Mouse (Mus musculus) kidney, embryonic 16.5 days (tissue): Measurements from ENCODE around the gene Scn5a. TPM values are rescaled to one million over a fixed set of nuclear protein-coding genes. Genes with fewer than 3 reads are reported as not detected.

Source experiments
- ATAC-seq: fragments of 200-750 bp; cut with Nextera tagmentation; 2 replicates; pipeline ENCODE4 v1.8.0; 2017; ENCODE audit warnings: moderate TSS enrichment; ENCODE audit not compliant: low FRiP score, low TSS enrichment
- H3K27ac ChIP-seq: fragments of 300-500 bp; sonication (generic); 2 replicates; pipeline ENCODE4 v1.5.1; 2014; ENCODE audit warnings: low read length
- H3K27me3 ChIP-seq: fragments of 300-500 bp; sonication (generic); 2 replicates; pipeline ENCODE4 v1.6.1; 2014; ENCODE audit warnings: low read length, control low read depth, mixed read lengths; ENCODE audit not compliant: insufficient read depth
- H3K36me3 ChIP-seq: fragments of 300-500 bp; sonication (generic); 2 replicates; pipeline ENCODE4 v1.6.1; 2014; ENCODE audit warnings: low read length, control low read depth, mixed read lengths; ENCODE audit not compliant: insufficient read depth
- H3K4me1 ChIP-seq: fragments of 300-500 bp; sonication (generic); 2 replicates; pipeline ENCODE4 v1.6.1; 2014; ENCODE audit warnings: low read length, control low read depth, mixed read lengths; ENCODE audit not compliant: insufficient read depth
- H3K4me2 ChIP-seq: fragments of 300-500 bp; sonication (generic); replicated peaks from 2 replicates; pipeline ENCODE4 v1.6.1; 2014; ENCODE audit warnings: low read depth, low read length
- H3K4me3 ChIP-seq: fragments of 300-500 bp; sonication (generic); 2 replicates; pipeline ENCODE4 v1.5.1; 2014; ENCODE audit warnings: mild to moderate bottlenecking, low read length
- H3K9ac ChIP-seq: fragments of 300-500 bp; sonication (generic); replicated peaks from 2 replicates; pipeline ENCODE4 v1.6.1; 2014; ENCODE audit warnings: low read length
- H3K9me3 ChIP-seq: fragments of 300-500 bp; sonication (generic); 2 replicates; pipeline ENCODE4 v1.6.1; 2016; ENCODE audit warnings: low read length, control low read depth
- WGBS: fragments of 180-500 bp; shearing (Covaris S2); extraction: QIAGEN DNeasy Blood & Tissue Kit; methylation state at CpG from one replicate; pipeline ENCODE4 v1.1.7; 2014; 5-methylcytosine and 5-hydroxymethylcytosine counted together
- polyA plus RNA-seq: library from polyadenylated mRNA; unstranded; fragments of >200 nt; fragmentation: Nextera tagmentation; extraction: Ambion mirVana; gene quantifications from 2 replicates; pipeline ENCODE4 v1.2.1, GENCODE M21; 2015

Scn5a gene
- polyA plus RNA-seq, 1 experiment from 2014 or later = 0.25 TPM

DNA sequence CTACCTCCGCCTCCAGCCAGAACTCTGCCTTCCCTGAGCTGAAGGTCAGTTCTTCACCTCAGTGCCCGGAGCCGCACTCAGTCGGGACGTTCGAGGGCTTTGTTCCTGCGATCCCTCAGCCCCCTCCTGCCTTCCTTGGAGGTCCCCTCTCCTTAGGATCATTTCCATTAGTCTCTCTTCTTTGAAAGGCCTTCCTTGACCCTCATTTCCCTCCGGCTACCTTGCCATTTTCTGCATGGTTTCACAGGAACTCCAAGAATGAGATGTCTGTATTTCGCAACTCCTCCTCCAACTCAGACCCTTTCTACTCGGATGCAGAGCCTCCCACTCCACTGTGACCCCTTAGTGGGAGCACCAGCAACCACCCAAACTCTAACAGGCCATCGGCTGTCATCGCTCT lies 31.3 kb downstream of the Scn5a start:
- Histone ChIP-seq H3K27ac (peak overlapping the region; percentile 65; the same call in 1 of the 2 replicates), H3K4me1 (peaks cover 9% of the 10 kb centered on the region; the same call in 1 of the 2 replicates), H3K9me3 (no peaks in the 10 kb centered on the region), H3K4me2 (no peak overlapping the region), H3K4me3 (no peak overlapping the region), H3K36me3 (no peaks in the 10 kb centered on the region), H3K9ac (0 out of 2 replicates have a peak overlapping the region, but pooled peaks have one; percentile 34), H3K27me3 (no peaks in the 10 kb centered on the region)
- peak; percentile 66; the same call in 1 of the 2 replicates for ATAC-seq
- 32% methylated on average over 12 of the region's 12 CpGs for WGBS

GRCm38 (mm10) chr9:119547128-119547527 lies 31.7 kb downstream of the Scn5a start:
- Histone ChIP-seq H3K36me3 (no peaks in the 10 kb centered on the region), H3K27me3 (no peaks in the 10 kb centered on the region), H3K4me1 (peaks cover 9% of the 10 kb centered on the region; the same call in 1 of the 2 replicates), H3K4me2 (no peak overlapping the region), H3K4me3 (no peak overlapping the region), H3K27ac (peak overlapping the region; percentile 65; the same call in 1 of the 2 replicates), H3K9me3 (no peaks in the 10 kb centered on the region), H3K9ac (0 out of 2 replicates have a peak overlapping the region, but pooled peaks have one; percentile 34)
- 46% methylated on average over 8 of the region's 8 CpGs for WGBS
- ATAC-seq = no peak

DNA sequence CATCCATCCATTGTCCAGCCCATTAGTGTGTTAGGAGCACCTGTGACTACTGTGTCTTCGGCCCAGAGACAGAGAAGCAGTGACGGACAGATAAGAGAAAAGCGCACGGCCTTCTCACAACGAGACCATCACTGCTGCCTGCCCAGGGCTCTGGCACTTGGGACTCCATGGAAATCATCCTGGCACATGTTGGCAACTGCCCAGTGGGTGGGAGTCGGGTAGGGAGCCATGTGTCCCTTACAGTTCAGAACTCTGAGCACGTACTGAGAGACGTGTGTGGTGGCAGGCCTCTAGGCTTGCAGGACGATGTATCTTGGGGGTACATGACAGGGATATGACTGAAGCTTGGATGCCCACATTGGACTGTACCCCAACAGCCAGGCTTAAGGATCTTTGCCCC lies 38.1 kb downstream of the Scn5a start:
- Histone ChIP-seq H3K27me3 (no peaks in the 10 kb centered on the region), H3K9me3 (no peaks in the 10 kb centered on the region), H3K4me1 (no peaks in the 10 kb centered on the region), H3K4me3 (no peak overlapping the region), H3K4me2 (no peak overlapping the region), H3K27ac (no peak overlapping the region), H3K36me3 (no peaks in the 10 kb centered on the region), H3K9ac (no peak overlapping the region)
- WGBS = 86% methylated on average over 9 of the region's 9 CpGs
- ATAC-seq = no peak

GRCm38 (mm10) chr9:119537823-119538222 lies 41.0 kb downstream of the Scn5a start:
- H3K27me3 ChIP-seq = no peaks in the 10 kb centered on the region
- H3K4me3 ChIP-seq = no peak overlapping the region
- no peaks in the 10 kb centered on the region for H3K36me3 ChIP-seq
- no peak overlapping the region for H3K4me2 ChIP-seq
- no peaks in the 10 kb centered on the region for H3K9me3 ChIP-seq
- WGBS = 80% methylated on average over 4 of the region's 4 CpGs
- no peaks in the 10 kb centered on the region for H3K4me1 ChIP-seq
- H3K27ac ChIP-seq = no peak overlapping the region
- no peak for ATAC-seq
- H3K9ac ChIP-seq = no peak overlapping the region

- Histone ChIP-seq H3K9ac (no peak overlapping the region), H3K9me3 (no peaks in the 10 kb centered on the region), H3K4me3 (no peak overlapping the region), H3K4me2 (no peak overlapping the region), H3K4me1 (no peaks in the 10 kb centered on the region), H3K27me3 (no peaks in the 10 kb centered on the region), H3K36me3 (no peaks in the 10 kb centered on the region), H3K27ac (no peak overlapping the region)
- ATAC-seq = no peak
- whole genome bisulfite sequencing = 39% methylated on average over 10 of the region's 10 CpGs
These were observed 47.0 kb downstream of the Scn5a start for GRCm38 (mm10) chr9:119531684-119532417.

DNA sequence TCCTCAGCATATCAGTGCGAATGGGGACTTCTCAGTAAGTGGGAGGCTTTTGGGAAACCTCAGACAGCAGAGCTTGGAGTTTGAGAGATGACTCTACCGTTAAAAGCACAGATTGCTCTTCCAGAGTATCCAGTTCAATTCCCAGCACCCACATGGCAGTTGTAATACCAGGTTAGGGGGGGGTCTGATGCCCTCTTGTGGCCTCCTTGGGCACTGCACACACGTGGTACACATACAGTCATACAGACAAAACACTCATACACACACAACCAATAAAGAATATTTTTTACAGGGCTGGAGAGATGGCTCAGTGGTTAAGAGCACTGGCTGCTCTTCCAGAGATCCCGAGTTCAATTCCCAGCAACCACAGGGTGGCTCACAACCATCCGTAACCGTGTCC lies 54.3 kb downstream of the Scn5a start:
- H3K4me2 ChIP-seq = no peak overlapping the region
- H3K36me3 ChIP-seq = no peaks in the 10 kb centered on the region
- H3K4me1 ChIP-seq = no peaks in the 10 kb centered on the region
- H3K9ac ChIP-seq = no peak overlapping the region
- H3K27me3 ChIP-seq = no peaks in the 10 kb centered on the region
- no peak overlapping the region for H3K27ac ChIP-seq
- peaks cover 5% of the 10 kb centered on the region; the same call in 1 of the 2 replicates for H3K9me3 ChIP-seq
- 90% methylated on average over 6 of the region's 6 CpGs for WGBS
- no peak for ATAC-seq
- H3K4me3 ChIP-seq = no peak overlapping the region

DNA sequence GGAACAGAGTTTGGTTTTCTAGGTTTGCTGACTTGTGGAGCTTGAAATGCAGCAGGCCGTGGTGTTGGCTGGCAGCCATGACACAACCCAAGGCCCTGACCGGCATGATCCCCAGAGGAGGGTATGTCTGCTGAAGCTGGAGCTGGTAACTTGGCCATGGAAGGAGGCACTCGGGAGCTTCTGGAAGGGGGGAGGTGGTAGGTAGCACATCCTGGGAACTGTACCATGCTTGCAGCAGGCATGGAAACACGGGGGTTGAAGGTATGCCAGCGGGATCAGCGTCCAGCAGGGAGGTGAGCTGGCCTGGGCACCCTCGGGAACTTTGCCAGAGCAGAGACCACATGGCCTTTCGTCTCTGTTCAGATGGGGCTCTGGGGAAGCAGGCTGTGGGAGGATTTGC lies 55.5 kb downstream of the Scn5a start:
- Histone ChIP-seq H3K27me3 (no peaks in the 10 kb centered on the region), H3K4me2 (no peak overlapping the region), H3K36me3 (no peaks in the 10 kb centered on the region), H3K4me1 (no peaks in the 10 kb centered on the region), H3K9me3 (peaks cover 5% of the 10 kb centered on the region; the same call in 1 of the 2 replicates), H3K9ac (no peak overlapping the region), H3K4me3 (no peak overlapping the region), H3K27ac (no peak overlapping the region)
- 74% methylated on average over 8 of the region's 8 CpGs for WGBS
- ATAC-seq = no peak

DNA sequence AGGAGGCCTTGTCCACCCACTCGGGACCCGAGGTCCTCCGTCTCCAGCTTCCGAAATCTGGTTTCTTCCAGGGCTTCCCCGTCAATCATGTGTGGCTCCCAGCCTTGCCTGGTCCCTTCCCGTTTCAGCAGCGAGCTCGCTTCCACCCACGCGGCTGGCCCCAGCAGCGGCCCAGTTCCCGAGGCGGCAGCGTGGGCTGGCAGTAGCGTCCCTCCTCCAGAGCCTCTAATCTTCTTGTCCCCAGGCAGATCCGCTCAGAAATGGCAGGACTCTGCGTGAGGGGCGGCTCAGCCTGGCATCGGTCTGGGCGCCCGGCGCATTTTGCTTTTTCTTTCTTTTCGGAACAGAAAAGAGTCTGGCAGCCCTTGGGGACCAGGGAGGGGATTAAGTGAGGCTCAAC lies 59.7 kb downstream of the Scn5a start:
- Histone ChIP-seq H3K9ac (peak overlapping the region; percentile 25; the same call in 1 of the 2 replicates), H3K9me3 (no peaks in the 10 kb centered on the region), H3K36me3 (no peaks in the 10 kb centered on the region), H3K27me3 (no peaks in the 10 kb centered on the region), H3K4me3 (no peak overlapping the region), H3K4me2 (no peak overlapping the region), H3K27ac (no peak overlapping the region), H3K4me1 (0 out of 2 replicates have a peak, but pooled peaks cover 3% of the 10 kb centered on the region)
- WGBS = 43% methylated on average over 23 of the region's 23 CpGs
- ATAC-seq = no peak

DNA sequence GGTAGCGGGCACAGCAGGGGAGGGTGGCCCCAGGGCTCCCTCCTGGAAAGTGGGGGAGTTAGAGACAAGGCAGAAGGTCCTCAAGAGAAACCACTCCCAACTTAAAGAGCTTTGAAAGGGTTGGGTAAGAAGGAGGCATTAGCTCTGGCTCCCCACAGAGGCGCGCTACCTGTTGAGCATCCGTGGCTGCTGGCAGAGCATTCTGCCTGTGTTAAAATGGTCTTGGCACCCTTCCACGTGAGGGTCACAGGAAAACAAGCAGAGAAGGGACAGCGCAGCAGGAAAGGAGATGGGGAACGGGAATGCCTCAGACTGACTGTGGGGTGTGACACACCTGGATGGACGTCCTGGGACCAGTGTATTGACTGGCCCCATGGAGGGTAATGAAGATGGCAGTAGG lies 60.6 kb downstream of the Scn5a start:
- H3K4me2 ChIP-seq = no peak overlapping the region
- 0 out of 2 replicates have a peak, but pooled peaks cover 3% of the 10 kb centered on the region for H3K4me1 ChIP-seq
- H3K4me3 ChIP-seq = no peak overlapping the region
- no peaks in the 10 kb centered on the region for H3K36me3 ChIP-seq
- no peak overlapping the region for H3K9ac ChIP-seq
- H3K27me3 ChIP-seq = no peaks in the 10 kb centered on the region
- H3K9me3 ChIP-seq = no peaks in the 10 kb centered on the region
- H3K27ac ChIP-seq = no peak overlapping the region
- ATAC-seq = no peak
- 81% methylated on average over 8 of the region's 8 CpGs for WGBS

DNA sequence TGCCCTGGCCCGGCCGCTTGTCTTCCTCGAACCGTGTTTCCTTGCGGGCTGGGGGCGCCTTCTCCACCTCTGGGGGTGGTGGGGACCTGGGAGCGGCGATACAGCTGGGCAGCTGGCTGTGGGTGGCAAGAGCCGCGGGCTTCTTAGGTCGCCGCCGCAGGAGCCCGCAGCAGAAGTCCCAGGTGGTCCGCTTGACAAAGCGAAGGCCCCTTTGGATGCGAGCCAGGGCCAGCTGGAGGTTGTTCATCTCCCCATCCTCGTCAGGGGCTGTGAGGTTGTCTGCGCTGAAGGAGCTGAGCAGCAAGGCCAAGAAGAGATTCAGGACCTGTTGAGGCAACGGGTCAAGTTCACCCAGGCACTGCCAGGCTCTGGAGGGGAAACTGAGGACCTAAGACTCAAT lies 61.3 kb downstream of the Scn5a start:
- H3K36me3 ChIP-seq = no peaks in the 10 kb centered on the region
- H3K4me1 ChIP-seq = 0 out of 2 replicates have a peak, but pooled peaks cover 3% of the 10 kb centered on the region
- H3K9me3 ChIP-seq = no peaks in the 10 kb centered on the region
- no peak for ATAC-seq
- H3K4me3 ChIP-seq = no peak overlapping the region
- no peak overlapping the region for H3K9ac ChIP-seq
- H3K4me2 ChIP-seq = no peak overlapping the region
- H3K27ac ChIP-seq = no peak overlapping the region
- 30% methylated on average over 20 of the region's 20 CpGs for WGBS
- no peaks in the 10 kb centered on the region for H3K27me3 ChIP-seq
